Mouse (Mus musculus): ENCODE measurements around the gene Ago1. TPM values are rescaled to one million over a fixed set of nuclear protein-coding genes. Genes with fewer than 3 reads are reported as not detected.

Gene Ago1
- polyA plus RNA-seq (2015; fragmentation: Nextera tagmentation; extraction: Ambion mirVana): 18.5 and 21.9 TPM in 2 replicates

DNA sequence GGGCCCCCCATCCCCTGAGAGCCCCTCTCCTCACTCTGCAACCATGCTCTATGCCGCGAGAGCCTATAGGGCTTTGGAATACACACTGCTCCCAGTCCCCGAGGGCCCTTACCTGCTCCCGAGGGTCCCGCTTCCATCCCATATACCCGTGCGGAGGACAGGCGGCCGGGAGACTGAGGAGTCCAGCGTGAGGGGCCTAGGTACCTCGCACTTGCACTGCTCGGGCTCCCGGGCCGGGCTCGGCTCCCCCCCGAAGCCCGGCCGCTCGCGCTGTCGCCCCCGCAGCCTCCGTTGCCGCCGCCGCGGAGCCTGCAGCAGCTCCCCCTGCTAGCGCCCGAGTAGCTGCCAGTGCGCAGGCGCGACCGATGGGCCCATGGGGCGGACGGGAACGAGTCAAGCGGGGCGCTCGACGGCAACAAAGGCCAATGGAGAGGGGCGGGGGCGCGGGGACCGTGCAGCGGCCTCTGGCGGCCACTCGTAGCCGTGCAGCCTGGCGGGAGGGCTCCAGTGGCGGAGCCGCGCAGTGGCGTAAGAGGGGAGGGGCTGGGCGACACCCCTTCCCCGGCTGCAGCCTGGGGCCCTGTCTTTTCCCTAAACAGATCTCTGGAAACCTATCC lies at the start of gene Ago1:
Gene Ago1 (minus strand): TSS at position 299 of the 617 bp plus-strand sequence.
- H3K36me3 ChIP-seq (ENCODE audit: poor library complexity, severe bottlenecking): no peaks in the 10 kb centered on the region
- ATAC-seq: peak; percentile 85
- H3K9me3 ChIP-seq (replicated peaks): no peaks in the 10 kb centered on the region
- H3K4me3 ChIP-seq: peak within 1 kb of the TSS; percentile 93
- peak within 1 kb of the TSS; percentile 98 for H3K27ac ChIP-seq
- WGBS: under 1% methylated on average over 40 of the region's 55 CpGs
- H3K27me3 ChIP-seq: no peaks in the 10 kb centered on the region
- peak within 1 kb of the TSS; percentile 77 for H3K4me2 ChIP-seq
- peak within 1 kb of the TSS; percentile 97 for H3K9ac ChIP-seq
- peaks cover 52% of the 10 kb centered on the region for H3K4me1 ChIP-seq

DNA sequence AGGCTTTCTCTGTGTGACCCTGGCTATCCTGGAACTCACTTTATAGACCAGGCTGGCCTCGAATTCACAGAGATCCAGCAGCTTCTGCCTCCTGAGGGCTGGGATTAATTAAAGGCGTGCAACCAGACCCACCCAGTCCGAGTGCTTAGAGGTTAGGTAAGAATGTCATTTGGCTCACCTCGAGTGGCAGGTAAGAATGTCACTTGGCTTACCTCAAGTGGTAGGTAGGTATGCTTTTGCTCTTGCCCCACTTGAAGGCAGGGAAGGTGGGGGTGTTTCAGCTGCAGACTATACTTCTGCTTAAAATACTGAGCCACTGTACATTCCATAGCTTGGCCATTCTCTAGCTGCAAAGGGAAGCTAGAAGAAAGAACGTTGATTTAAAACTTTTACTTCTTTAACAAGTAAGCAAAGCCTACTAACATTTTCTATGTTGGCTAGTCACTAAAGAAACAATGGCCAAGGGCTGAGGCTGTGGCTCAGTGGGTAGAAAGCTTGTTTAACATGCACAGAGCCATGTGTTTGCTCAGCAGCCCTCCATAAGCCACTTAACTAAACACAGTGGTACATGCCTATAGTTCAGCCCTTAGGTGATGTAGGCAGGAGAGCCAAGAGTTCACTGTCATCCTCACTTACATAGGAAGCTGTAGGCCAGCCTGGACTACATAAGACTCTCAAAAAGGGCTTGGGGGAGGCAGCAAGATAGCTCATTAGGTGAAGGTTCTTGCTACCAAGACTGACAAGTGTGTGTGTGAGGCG lies 44.1 kb upstream of the Ago1 start:
- no peaks in the 10 kb centered on the region for H3K27me3 ChIP-seq
- no peak overlapping the region for H3K4me3 ChIP-seq
- H3K4me2 ChIP-seq: no peak overlapping the region
- no peaks in the 10 kb centered on the region for H3K4me1 ChIP-seq
- ATAC-seq: no peak
- H3K27ac ChIP-seq: no peak overlapping the region
- H3K9ac ChIP-seq: no peak overlapping the region
- 87% methylated on average over 6 of the region's 6 CpGs for WGBS
- H3K9me3 ChIP-seq (replicated peaks): no peaks in the 10 kb centered on the region
- peaks cover 59% of the 10 kb centered on the region for H3K36me3 ChIP-seq (ENCODE audit: poor library complexity, severe bottlenecking)

- WGBS: 91% methylated on average over 5 of the region's 5 CpGs
- H3K9me3 ChIP-seq (replicated peaks): no peaks in the 10 kb centered on the region
- no peaks in the 10 kb centered on the region for H3K27me3 ChIP-seq
- no peak overlapping the region for H3K4me3 ChIP-seq
- no peak overlapping the region for H3K9ac ChIP-seq
- no peak for ATAC-seq
- H3K36me3 ChIP-seq (ENCODE audit: poor library complexity, severe bottlenecking): peaks cover 63% of the 10 kb centered on the region
- no peaks in the 10 kb centered on the region for H3K4me1 ChIP-seq
- H3K4me2 ChIP-seq: no peak overlapping the region
- H3K27ac ChIP-seq: no peak overlapping the region
These were observed 42.6 kb upstream of the Ago1 start for GRCm38 (mm10) chr4:126511013-126511412.

DNA sequence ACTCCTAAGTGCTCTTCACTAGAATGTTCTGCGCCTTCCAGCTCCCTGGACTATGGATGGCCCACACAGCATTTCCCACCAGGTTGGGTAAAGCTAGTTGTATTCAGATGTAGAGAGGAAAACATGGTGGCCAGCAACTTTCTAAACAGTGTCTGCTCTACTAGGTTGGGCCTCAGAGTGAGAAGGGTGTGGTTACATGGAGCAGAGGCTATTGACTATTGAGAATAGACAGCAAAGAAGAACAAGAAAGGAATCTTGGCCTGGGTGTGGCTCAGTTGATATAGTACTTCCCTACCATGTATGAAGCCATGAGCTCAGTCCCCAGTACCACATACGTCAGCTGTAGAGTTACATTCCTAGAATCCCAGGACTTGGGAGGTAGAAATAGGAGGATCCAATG lies 40.7 kb upstream of the Ago1 start:
- H3K9ac ChIP-seq: no peak overlapping the region
- no peaks in the 10 kb centered on the region for H3K9me3 ChIP-seq (replicated peaks)
- no peak for ATAC-seq
- no peak overlapping the region for H3K27ac ChIP-seq
- H3K4me3 ChIP-seq: no peak overlapping the region
- H3K36me3 ChIP-seq (ENCODE audit: poor library complexity, severe bottlenecking): peaks cover 66% of the 10 kb centered on the region
- no peak overlapping the region for H3K4me2 ChIP-seq
- H3K27me3 ChIP-seq: no peaks in the 10 kb centered on the region
- H3K4me1 ChIP-seq: no peaks in the 10 kb centered on the region
- WGBS: 96% methylated on average over 2 of the region's 2 CpGs

DNA sequence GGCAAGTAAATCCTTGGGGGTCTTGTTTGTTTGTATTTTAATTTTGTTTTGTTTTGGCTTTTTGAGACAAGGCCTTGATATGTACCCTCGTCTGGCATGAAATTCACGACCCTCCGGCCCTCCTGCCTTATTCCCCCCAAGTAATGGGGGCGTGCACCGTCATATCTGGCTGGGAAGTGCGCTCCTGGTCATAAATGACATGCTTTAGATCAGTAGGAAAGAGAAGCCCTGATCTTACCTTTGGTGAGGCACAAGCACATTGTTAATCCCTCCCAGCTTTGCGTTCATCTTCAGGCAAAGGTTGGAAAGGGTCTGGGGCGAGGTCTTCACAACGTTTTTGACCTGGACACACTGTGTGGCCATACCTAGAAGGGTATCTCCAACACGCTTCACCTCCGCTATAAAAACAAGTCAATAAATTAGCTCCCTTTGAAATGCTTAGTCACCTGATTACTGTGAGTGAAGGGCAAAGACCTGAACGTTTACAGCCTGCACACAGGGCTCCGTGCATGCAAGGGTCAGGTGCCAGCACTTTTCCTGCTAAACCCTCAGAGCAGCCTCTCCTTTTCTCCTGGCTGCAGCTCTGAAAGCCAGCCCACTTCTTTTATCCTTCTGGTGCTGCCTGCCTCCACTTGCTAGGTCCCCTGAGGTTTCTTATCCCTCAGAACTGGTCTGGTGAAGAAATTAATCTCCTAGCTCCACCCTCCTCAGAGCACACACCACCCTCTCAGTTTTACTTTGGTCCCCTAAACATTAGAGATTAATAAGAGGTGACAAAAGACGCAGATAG lies 39.9 kb upstream of the Ago1 start:
- Histone ChIP-seq H3K36me3 (ENCODE audit: poor library complexity, severe bottlenecking) (peaks cover 64% of the 10 kb centered on the region), H3K4me2 (no peak overlapping the region), H3K27me3 (no peaks in the 10 kb centered on the region), H3K9me3 (replicated peaks) (no peaks in the 10 kb centered on the region), H3K4me1 (no peaks in the 10 kb centered on the region), H3K4me3 (no peak overlapping the region), H3K9ac (no peak overlapping the region), H3K27ac (no peak overlapping the region)
- ATAC-seq: no peak
- 78% methylated on average over 14 of the region's 14 CpGs for WGBS

GRCm38 (mm10) chr4:126502977-126503309 lies 34.6 kb upstream of the Ago1 start:
- no peaks in the 10 kb centered on the region for H3K9me3 ChIP-seq (replicated peaks)
- ATAC-seq: no peak; the same call in 1 of the 2 replicates

DNA sequence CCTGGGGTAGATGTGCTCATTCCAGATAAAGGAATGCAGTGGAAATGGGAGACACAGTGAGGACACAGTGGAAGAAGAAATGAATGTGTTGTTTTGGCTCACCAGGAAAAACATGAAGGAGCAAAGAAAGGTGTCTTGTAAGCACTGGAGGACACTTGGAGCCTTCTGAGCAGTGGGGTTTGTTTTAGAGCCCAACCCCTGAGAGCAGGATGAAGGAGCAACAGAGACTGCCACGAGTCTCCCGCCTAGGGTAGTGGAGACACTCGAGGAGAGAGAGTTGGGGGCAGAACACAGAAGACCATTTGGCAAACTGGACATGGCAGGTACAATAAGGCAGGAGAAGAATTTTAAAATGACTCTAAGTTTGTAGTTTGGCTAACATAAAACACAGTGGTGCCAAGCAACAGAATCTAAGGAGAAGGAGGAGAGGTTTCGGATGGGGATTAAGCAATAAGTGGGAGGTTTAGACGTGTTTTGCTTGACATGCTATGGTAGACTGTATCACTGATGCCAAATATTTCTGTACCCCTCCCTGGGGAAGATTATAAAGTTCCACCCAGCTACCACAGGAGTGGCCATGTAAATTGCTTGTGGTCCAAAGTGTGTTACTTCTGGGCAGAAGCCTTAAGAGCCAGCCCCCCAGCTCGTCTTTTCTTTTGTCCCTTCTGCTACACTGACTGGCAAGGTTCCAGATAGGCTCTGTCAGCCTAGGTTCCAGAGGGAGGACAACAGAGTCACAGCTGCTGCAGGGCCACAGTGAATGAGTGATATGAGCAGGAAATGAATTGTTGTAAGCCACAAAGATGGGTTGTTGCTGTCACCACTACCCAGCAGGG lies 34.0 kb upstream of the Ago1 start:
- H3K9ac ChIP-seq: no peak overlapping the region
- peak overlapping the region; percentile 21; the same call in 1 of the 2 replicates for H3K27ac ChIP-seq

More at GRCm38 (mm10) chr4:126502977-126503309, 34.6 kb upstream of the Ago1 start:
- Histone ChIP-seq H3K36me3 (ENCODE audit: poor library complexity, severe bottlenecking) (peaks cover 33% of the 10 kb centered on the region), H3K9ac (no peak overlapping the region), H3K4me2 (no peak overlapping the region), H3K4me1 (peaks cover 6% of the 10 kb centered on the region), H3K27ac (peak overlapping the region; percentile 21; the same call in 1 of the 2 replicates), H3K4me3 (no peak overlapping the region), H3K27me3 (no peaks in the 10 kb centered on the region)
- 53% methylated on average over 8 of the region's 8 CpGs for WGBS

GRCm38 (mm10) chr4:126498601-126499000 lies 30.2 kb upstream of the Ago1 start:
- H3K27me3 ChIP-seq: no peaks in the 10 kb centered on the region
- WGBS: 91% methylated on average over 1 of the region's 1 CpGs
- peaks cover 25% of the 10 kb centered on the region for H3K36me3 ChIP-seq (ENCODE audit: poor library complexity, severe bottlenecking)
- H3K9ac ChIP-seq: no peak overlapping the region
- H3K4me3 ChIP-seq: no peak overlapping the region
- peaks cover 6% of the 10 kb centered on the region for H3K4me1 ChIP-seq
- H3K27ac ChIP-seq: no peak overlapping the region
- H3K9me3 ChIP-seq (replicated peaks): no peaks in the 10 kb centered on the region
- H3K4me2 ChIP-seq: no peak overlapping the region
- no peak for ATAC-seq

More for the DNA sequence above, 34.0 kb upstream of the Ago1 start:
- no peak; the same call in 1 of the 2 replicates for ATAC-seq
- Histone ChIP-seq H3K36me3 (ENCODE audit: poor library complexity, severe bottlenecking) (peaks cover 28% of the 10 kb centered on the region), H3K27me3 (no peaks in the 10 kb centered on the region), H3K4me3 (no peak overlapping the region), H3K4me1 (peaks cover 6% of the 10 kb centered on the region), H3K9me3 (replicated peaks) (no peaks in the 10 kb centered on the region), H3K4me2 (no peak overlapping the region)
- WGBS: 63% methylated on average over 6 of the region's 6 CpGs

GRCm38 (mm10) chr4:126496963-126497362 lies 28.6 kb upstream of the Ago1 start:
- Histone ChIP-seq H3K4me2 (no peak overlapping the region), H3K9me3 (replicated peaks) (no peaks in the 10 kb centered on the region), H3K27ac (no peak overlapping the region), H3K4me3 (no peak overlapping the region), H3K36me3 (ENCODE audit: poor library complexity, severe bottlenecking) (peaks cover 34% of the 10 kb centered on the region), H3K4me1 (no peaks in the 10 kb centered on the region), H3K9ac (no peak overlapping the region), H3K27me3 (no peaks in the 10 kb centered on the region)
- ATAC-seq: no peak
- WGBS: 87% methylated on average over 2 of the region's 2 CpGs

DNA sequence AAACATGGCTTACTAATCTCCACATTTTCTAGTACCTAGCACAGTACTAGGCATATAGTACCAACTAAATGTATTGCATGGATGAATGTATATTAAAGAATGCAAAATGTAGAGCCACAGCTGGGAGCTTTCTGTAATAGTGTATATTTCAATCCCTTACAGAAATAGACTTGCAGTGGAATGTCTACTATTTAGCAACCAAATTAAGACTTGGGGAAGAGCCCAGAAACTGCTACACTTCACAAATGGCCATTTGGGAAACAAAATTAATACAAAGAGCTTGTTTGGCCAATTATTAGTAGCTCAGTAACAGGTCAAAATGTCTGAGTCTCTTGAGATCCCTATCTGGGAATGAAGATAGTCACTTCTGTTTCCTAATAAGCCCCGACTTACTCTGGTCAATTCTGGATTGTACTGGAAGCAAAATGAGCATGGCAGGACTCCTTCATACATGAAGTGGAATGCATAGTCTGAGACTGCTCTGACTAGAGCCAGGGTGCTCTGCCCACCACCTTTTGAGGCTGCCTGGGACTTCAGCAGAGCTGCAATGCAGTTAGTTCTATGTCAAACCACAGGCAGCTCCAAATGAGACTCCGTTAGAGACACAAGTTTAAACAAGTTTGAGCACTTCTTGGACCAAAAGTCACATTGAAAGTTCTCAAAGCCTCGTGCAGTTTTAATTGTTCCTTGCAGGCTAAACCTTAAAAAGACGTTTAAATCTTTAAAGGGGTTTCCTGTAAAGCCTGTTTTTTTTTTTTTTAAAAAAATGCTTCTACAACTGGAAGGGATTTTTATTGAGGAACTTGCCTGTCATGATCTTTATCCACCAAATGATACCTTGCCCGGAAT lies 27.8 kb upstream of the Ago1 start:
- H3K36me3 ChIP-seq (ENCODE audit: poor library complexity, severe bottlenecking): peaks cover 39% of the 10 kb centered on the region
- 83% methylated on average over 5 of the region's 5 CpGs for WGBS
- no peaks in the 10 kb centered on the region for H3K27me3 ChIP-seq
- no peak overlapping the region for H3K4me3 ChIP-seq
- no peak for ATAC-seq
- no peak overlapping the region for H3K4me2 ChIP-seq
- no peaks in the 10 kb centered on the region for H3K4me1 ChIP-seq
- no peak overlapping the region for H3K9ac ChIP-seq
- H3K9me3 ChIP-seq (replicated peaks): no peaks in the 10 kb centered on the region
- no peak overlapping the region for H3K27ac ChIP-seq

DNA sequence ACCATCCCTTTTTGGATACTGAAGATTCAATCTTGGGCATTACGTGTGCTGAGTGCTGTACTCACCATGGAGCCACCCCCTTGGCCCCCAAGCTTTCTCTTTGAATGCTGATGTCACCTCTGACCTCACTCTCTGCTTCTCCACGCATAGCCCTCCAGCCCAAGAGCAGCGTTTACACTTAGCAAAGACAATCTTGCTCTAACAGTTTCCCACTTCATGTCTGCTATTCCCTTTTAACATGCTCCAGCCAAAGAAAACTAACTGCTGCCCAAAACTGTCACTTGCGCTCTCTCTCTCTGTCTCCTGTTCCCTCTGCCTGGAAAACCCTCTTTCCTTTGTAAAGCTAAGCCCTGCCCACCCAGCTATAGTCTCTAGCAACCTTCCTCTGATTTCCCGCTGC lies 27.1 kb upstream of the Ago1 start:
- no peak for ATAC-seq
- H3K36me3 ChIP-seq (ENCODE audit: poor library complexity, severe bottlenecking): peaks cover 46% of the 10 kb centered on the region
- WGBS: 65% methylated on average over 5 of the region's 5 CpGs

More for the DNA sequence above, 27.1 kb upstream of the Ago1 start:
- no peak overlapping the region for H3K4me2 ChIP-seq
- no peak overlapping the region for H3K9ac ChIP-seq
- H3K4me3 ChIP-seq: no peak overlapping the region
- no peaks in the 10 kb centered on the region for H3K9me3 ChIP-seq (replicated peaks)
- no peak overlapping the region for H3K27ac ChIP-seq
- H3K4me1 ChIP-seq: no peaks in the 10 kb centered on the region
- no peaks in the 10 kb centered on the region for H3K27me3 ChIP-seq

Data from forebrain, embryonic 13.5 days (tissue).